Mouse (Mus musculus): ENCODE measurements around the gene Aph1a. TPM values are rescaled to one million over a fixed set of nuclear protein-coding genes. Genes with fewer than 3 reads are reported as not detected.

Aph1a gene
- total and polyA plus RNA-seq, 2 experiments from 2014 or later: 50.8 to 138 TPM

DNA sequence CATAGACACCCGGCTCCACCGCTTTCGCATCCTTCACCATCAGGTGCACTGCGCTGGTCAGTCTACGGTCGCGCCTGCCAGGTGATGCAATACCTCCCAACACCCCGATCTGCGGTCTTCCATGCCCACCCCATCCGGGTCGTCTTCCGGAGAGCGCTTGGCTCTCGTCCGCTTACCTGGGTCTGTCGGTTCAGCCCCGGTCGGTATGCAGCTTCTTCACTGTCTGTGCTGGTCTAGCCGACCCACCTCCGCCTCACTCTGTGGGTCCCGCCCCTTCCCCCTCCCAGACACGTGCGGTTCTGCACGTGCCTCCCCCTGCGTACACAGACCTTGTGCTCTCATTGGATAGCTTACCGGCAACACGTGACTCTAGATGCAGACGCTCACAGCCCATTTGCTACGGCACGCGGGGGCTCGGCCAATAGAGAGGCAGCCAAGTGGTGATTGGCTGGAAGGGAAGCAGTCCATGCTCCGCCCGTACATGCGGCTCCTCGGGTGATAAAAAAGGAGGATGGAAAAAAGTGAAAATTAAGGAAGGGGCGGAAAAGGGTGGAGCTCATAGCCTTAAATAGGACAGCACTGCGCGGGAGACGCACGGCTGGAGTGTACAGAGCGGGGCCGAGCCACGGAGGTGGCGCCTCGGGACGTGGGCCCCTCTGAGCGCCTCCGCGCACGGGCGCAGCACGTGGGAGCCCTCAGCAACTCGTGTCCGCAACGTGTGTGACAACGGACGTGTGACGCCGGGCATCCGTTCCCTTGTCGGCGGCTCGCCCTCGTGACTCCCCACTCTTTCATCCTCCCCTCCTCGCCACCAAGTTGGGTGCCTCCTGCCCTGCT is 11.6 kb upstream of the Aph1a start, which contains the start of gene Ciart:
Ciart (minus strand) TSS at position 273 of the 837 bp plus-strand sequence.
- Histone ChIP-seq H3K27ac (ENCODE audit: low read depth) (peak within 1 kb of the TSS; percentile 65), H3K4me2 (ENCODE audit: low read depth, low read length) (peak within 1 kb of the TSS; percentile 75), H3K9me3 (replicated peaks; ENCODE audit: control insufficient read depth, low read length) (no peaks in the 10 kb centered on the region), H3K9ac (replicated peaks; ENCODE audit: low read depth, low read length) (peak within 1 kb of the TSS; percentile 21; the same call in 1 of the 2 replicates), H3K27me3 (ENCODE audit: control insufficient read depth, insufficient read depth, low read length) (no peaks in the 10 kb centered on the region), H3K4me3 (ENCODE audit: low read depth, low read length) (peak within 1 kb of the TSS; percentile 39), H3K4me1 (ENCODE audit: control insufficient read depth, insufficient read depth) (peaks cover 7% of the 10 kb centered on the region), H3K36me3 (replicated peaks; ENCODE audit: control insufficient read depth, insufficient read depth, low read length) (peaks cover 18% of the 10 kb centered on the region; the same call in 1 of the 2 replicates)
- DNase-seq (ENCODE audit: low spot score) (peak; percentile 99), ATAC-seq (ENCODE audit: insufficient read depth, low read depth) (peak; percentile 96)
- TF ChIP-seq CTCF (IDR thresholded peaks at IDR 0.05; ENCODE audit: low read depth): no peak
- peak; percentile 74 for TF ChIP-seq EP300 (IDR thresholded peaks at IDR 0.05; ENCODE audit: low read depth)
- under 1% methylated on average over 61 of the region's 66 CpGs for WGBS

DNA sequence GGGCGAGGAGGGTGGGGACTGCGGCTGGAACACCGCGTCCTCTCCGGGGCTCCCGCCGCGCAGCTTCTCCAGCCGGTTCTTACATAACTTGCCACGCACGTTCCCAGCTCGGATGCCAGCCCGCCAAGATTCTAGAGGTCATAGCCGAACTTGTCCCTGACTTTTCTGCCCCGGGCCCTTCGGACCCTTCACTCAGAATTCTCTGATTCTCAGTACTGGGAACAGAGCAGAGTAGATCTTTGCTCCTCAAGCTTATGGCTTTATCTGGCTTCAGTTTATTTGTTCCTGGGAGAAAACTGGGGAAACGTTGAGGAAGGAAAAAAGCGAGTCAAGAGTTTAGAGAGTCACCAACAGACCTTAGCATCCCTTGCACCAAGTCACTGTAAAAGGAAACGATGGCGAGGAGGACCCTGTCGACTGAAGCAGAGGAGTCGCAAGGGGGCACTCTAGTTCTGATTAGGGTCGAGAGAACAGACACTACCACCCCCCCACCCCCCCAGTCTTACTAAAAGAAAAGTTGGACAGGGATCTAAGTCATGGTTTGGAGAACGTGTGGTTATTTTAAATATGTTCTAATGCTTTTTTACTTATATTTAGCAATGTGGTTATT is 10.8 kb upstream of the Aph1a start:
- H3K27ac ChIP-seq (ENCODE audit: low read depth): peak overlapping the region; percentile 65
- 1% methylated on average over 24 of the region's 24 CpGs for WGBS

DNA sequence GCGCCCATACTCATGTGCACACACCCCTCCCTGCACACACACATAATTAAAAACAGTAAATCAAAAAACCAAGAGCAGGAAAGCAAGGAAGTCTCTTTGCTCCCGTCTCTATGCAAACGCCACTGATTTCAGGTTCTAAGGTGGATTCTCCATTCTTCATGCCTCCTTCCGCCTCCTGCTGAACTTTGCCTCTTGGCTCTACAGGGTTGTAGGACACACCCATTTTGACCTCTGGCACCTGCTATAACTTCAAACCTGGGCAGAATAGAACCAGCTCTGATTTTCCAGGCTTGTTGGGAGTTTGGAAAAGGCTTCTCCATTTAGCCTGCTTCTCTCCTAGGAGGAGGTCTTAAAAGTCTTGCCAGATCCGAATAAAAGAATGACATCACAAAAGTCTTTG is 9.4 kb upstream of the Aph1a start:
- ATAC-seq (ENCODE audit: insufficient read depth, low read depth): no peak
- WGBS: 88% methylated on average over 5 of the region's 5 CpGs
- TF ChIP-seq EP300 (IDR thresholded peaks at IDR 0.05; ENCODE audit: low read depth) (no peak), CTCF (IDR thresholded peaks at IDR 0.05; ENCODE audit: low read depth) (no peak)

More for the DNA sequence above, 10.8 kb upstream of the Aph1a start:
- Histone ChIP-seq H3K36me3 (replicated peaks; ENCODE audit: control insufficient read depth, insufficient read depth, low read length) (peaks cover 20% of the 10 kb centered on the region; the same call in 1 of the 2 replicates), H3K4me3 (ENCODE audit: low read depth, low read length) (peak overlapping the region; percentile 39), H3K4me2 (ENCODE audit: low read depth, low read length) (peak overlapping the region; percentile 75), H3K27me3 (ENCODE audit: control insufficient read depth, insufficient read depth, low read length) (no peaks in the 10 kb centered on the region), H3K9me3 (replicated peaks; ENCODE audit: control insufficient read depth, low read length) (no peaks in the 10 kb centered on the region), H3K4me1 (ENCODE audit: control insufficient read depth, insufficient read depth) (peaks cover 7% of the 10 kb centered on the region), H3K9ac (replicated peaks; ENCODE audit: low read depth, low read length) (0 out of 2 replicates have a peak overlapping the region, but pooled peaks have one; percentile 21)
- ATAC-seq (ENCODE audit: insufficient read depth, low read depth): peak; percentile 29; the same call in 1 of the 2 replicates
- DNase-seq (ENCODE audit: low spot score): peak; percentile 82
- TF ChIP-seq EP300 (IDR thresholded peaks at IDR 0.05; ENCODE audit: low read depth) (no peak), CTCF (IDR thresholded peaks at IDR 0.05; ENCODE audit: low read depth) (peak; percentile 66)

DNA sequence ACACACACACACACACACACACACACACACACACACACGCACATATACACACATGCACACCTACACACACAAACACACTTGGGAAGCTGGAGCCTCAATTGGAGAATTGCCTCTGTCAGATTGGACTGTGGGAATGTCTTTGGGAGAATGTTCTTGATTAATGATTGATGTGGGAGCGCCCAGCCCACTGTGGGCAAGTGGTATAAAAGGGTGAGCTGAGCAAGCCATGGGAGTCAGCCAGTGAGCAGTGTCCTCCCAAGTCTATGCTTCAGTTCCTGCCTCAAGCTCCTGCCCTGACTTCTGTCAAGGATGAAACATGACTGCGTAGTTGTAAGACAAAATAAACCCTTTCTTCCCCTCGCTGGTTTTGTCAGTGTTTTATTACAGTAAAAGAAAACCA is 6.2 kb upstream of the Aph1a start:
- no peak for DNase-seq (ENCODE audit: low spot score)
- H3K27ac ChIP-seq (ENCODE audit: low read depth): no peak overlapping the region
- H3K9me3 ChIP-seq (replicated peaks; ENCODE audit: control insufficient read depth, low read length): no peaks in the 10 kb centered on the region
- TF ChIP-seq CTCF (IDR thresholded peaks at IDR 0.05; ENCODE audit: low read depth) (no peak), EP300 (IDR thresholded peaks at IDR 0.05; ENCODE audit: low read depth) (no peak)
- H3K9ac ChIP-seq (replicated peaks; ENCODE audit: low read depth, low read length): no peak overlapping the region
- no peaks in the 10 kb centered on the region for H3K27me3 ChIP-seq (ENCODE audit: control insufficient read depth, insufficient read depth, low read length)
- no peak for ATAC-seq (ENCODE audit: insufficient read depth, low read depth)
- H3K36me3 ChIP-seq (replicated peaks; ENCODE audit: control insufficient read depth, insufficient read depth, low read length): peaks cover 27% of the 10 kb centered on the region
- H3K4me2 ChIP-seq (ENCODE audit: low read depth, low read length): no peak overlapping the region
- no peak overlapping the region for H3K4me3 ChIP-seq (ENCODE audit: low read depth, low read length)
- peaks cover 12% of the 10 kb centered on the region for H3K4me1 ChIP-seq (ENCODE audit: control insufficient read depth, insufficient read depth)
- WGBS: 67% methylated on average over 4 of the region's 4 CpGs

More for the DNA sequence above, 9.4 kb upstream of the Aph1a start:
- DNase-seq (ENCODE audit: low spot score): no peak
- H3K4me2 ChIP-seq (ENCODE audit: low read depth, low read length): no peak overlapping the region
- peaks cover 7% of the 10 kb centered on the region for H3K4me1 ChIP-seq (ENCODE audit: control insufficient read depth, insufficient read depth)
- H3K9ac ChIP-seq (replicated peaks; ENCODE audit: low read depth, low read length): no peak overlapping the region
- H3K27me3 ChIP-seq (ENCODE audit: control insufficient read depth, insufficient read depth, low read length): no peaks in the 10 kb centered on the region
- H3K4me3 ChIP-seq (ENCODE audit: low read depth, low read length): no peak overlapping the region
- H3K36me3 ChIP-seq (replicated peaks; ENCODE audit: control insufficient read depth, insufficient read depth, low read length): peaks cover 27% of the 10 kb centered on the region
- no peak overlapping the region for H3K27ac ChIP-seq (ENCODE audit: low read depth)
- no peaks in the 10 kb centered on the region for H3K9me3 ChIP-seq (replicated peaks; ENCODE audit: control insufficient read depth, low read length)

DNA sequence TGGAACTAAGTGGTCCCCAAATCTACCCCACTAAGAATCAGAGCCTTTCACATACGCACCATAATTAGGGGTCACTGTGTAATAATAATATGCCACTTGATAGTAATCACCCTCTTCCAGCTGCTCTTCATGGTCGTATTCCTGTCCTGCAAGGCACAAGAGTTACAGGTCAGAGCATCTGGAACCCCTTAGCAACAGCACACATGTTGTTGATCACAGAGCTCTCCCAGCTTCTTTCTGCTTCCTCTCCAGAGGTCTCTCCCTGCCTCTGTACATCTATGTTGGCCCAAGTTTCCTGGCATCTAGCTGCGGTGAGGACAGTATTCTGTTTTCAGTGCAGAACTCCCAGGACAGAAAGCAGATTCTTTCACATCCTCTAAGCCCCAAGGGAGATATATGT is 4.1 kb upstream of the Aph1a start:
- WGBS: 71% methylated on average over 3 of the region's 3 CpGs
- peak overlapping the region; percentile 1; the same call in 1 of the 2 replicates for H3K4me2 ChIP-seq (ENCODE audit: low read depth, low read length)
- H3K27ac ChIP-seq (ENCODE audit: low read depth): no peak overlapping the region
- no peaks in the 10 kb centered on the region for H3K9me3 ChIP-seq (replicated peaks; ENCODE audit: control insufficient read depth, low read length)
- H3K4me1 ChIP-seq (ENCODE audit: control insufficient read depth, insufficient read depth): peaks cover 13% of the 10 kb centered on the region; the same call in 1 of the 2 replicates
- no peak for TF ChIP-seq EP300 (IDR thresholded peaks at IDR 0.05; ENCODE audit: low read depth)
- TF ChIP-seq CTCF (IDR thresholded peaks at IDR 0.05; ENCODE audit: low read depth): no peak
- H3K36me3 ChIP-seq (replicated peaks; ENCODE audit: control insufficient read depth, insufficient read depth, low read length): peaks cover 23% of the 10 kb centered on the region
- no peak overlapping the region for H3K9ac ChIP-seq (replicated peaks; ENCODE audit: low read depth, low read length)
- ATAC-seq (ENCODE audit: insufficient read depth, low read depth) (no peak), DNase-seq (ENCODE audit: low spot score) (no peak)
- H3K4me3 ChIP-seq (ENCODE audit: low read depth, low read length): no peak overlapping the region
- no peaks in the 10 kb centered on the region for H3K27me3 ChIP-seq (ENCODE audit: control insufficient read depth, insufficient read depth, low read length)
